Mouse (Mus musculus) liver, adult 2 months (tissue): ENCODE measurements around the gene Vps13c. TPM values are rescaled to one million over a fixed set of nuclear protein-coding genes. Genes with fewer than 3 reads are reported as not detected.
A peak's percentile ranks its signal among the peaks of the same experiment; 100 is the strongest.

ENCODE experiments used
- DNase-seq: peaks from one replicate; pipeline ENCODE4 v3.0.0-alpha.2; 2011; ENCODE audit warnings: low read depth, low spot score; ENCODE audit errors: extremely low read depth
- H3K27ac ChIP-seq: fragments of 200-500 bp; replicated peaks from 2 replicates; pipeline ENCODE4 v1.5.1; 2012; ENCODE audit warnings: low read depth, mild to moderate bottlenecking, control low read depth, inconsistent platforms, low read length; ENCODE audit not compliant: insufficient read depth
- H3K27me3 ChIP-seq: fragments of 200-500 bp; 2 replicates; pipeline ENCODE4 v1.6.1; 2012; ENCODE audit warnings: mild to moderate bottlenecking, moderate library complexity, low read length, inconsistent platforms; ENCODE audit not compliant: control insufficient read depth, insufficient read depth
- H3K36me3 ChIP-seq: fragments of 200-500 bp; 2 replicates; pipeline ENCODE4 v1.6.1; 2012; ENCODE audit warnings: low read length, inconsistent platforms; ENCODE audit not compliant: control insufficient read depth, insufficient read depth
- H3K4me1 ChIP-seq: fragments of 200-500 bp; 2 replicates; pipeline ENCODE4 v1.6.1; 2011; ENCODE audit warnings: low read length; ENCODE audit not compliant: control insufficient read depth, insufficient read depth
- H3K4me3 ChIP-seq: fragments of 200-500 bp; 2 replicates; pipeline ENCODE4 v1.5.1; 2011; ENCODE audit warnings: low read depth, mild to moderate bottlenecking, control low read depth, low read length, moderate library complexity; ENCODE audit not compliant: insufficient read depth
- H3K79me2 ChIP-seq: fragments of 200-500 bp; 2 replicates; pipeline ENCODE4 v1.6.1; 2012; ENCODE audit warnings: inconsistent platforms, mild to moderate bottlenecking, low read length, moderate library complexity; ENCODE audit not compliant: control insufficient read depth, insufficient read depth
- H3K9ac ChIP-seq: fragments of 200-500 bp; 2 replicates; pipeline ENCODE4 v1.6.1; 2012; ENCODE audit warnings: low read depth, mild to moderate bottlenecking, control low read depth, inconsistent platforms, low read length
- CTCF ChIP-seq: fragments of 200-500 bp; IDR thresholded peaks from 2 replicates; pipeline ENCODE4 v1.5.1; 2011; ENCODE audit warnings: low read depth, low read length, control low read depth
- POLR2A ChIP-seq: fragments of 200-500 bp; IDR thresholded peaks from 2 replicates; pipeline ENCODE4 v1.6.1; 2011; ENCODE audit warnings: low read length, control low read depth; ENCODE audit not compliant: insufficient read depth; ENCODE audit errors: extremely low read depth
- whole genome bisulfite sequencing: fragments of 180-500 bp; shearing (Covaris S2); methylation state at CpG from one replicate; pipeline ENCODE4 v1.1.7; 2018; 5-methylcytosine and 5-hydroxymethylcytosine counted together
- polyA plus RNA-seq: library from polyadenylated mRNA; depleted of rRNA; stranded (reverse); fragments of >200 nt; gene quantifications from 2 replicates; pipeline ENCODE4 v1.2.3, GENCODE M21; 2012
- total RNA-seq: library from RNA; depleted of rRNA; stranded (reverse); fragments of >200 nt; gene quantifications from 2 replicates; pipeline ENCODE4 v1.2.3, GENCODE M21; 2014

The Vps13c gene
- total and polyA plus RNA-seq, 2 experiments: 4.9 to 29.7 TPM

GRCm38 (mm10) chr9:67795205-67795675 is 45.0 kb upstream of the Vps13c start:
- Histone ChIP-seq H3K27ac (no peak overlapping the region), H3K4me3 (no peak overlapping the region), H3K9ac (no peak overlapping the region), H3K4me1 (no peaks in the 10 kb centered on the region), H3K79me2 (no peaks in the 10 kb centered on the region), H3K36me3 (no peaks in the 10 kb centered on the region), H3K27me3 (no peaks in the 10 kb centered on the region)
- 48% methylated on average over 14 of the region's 14 CpGs for WGBS
- TF ChIP-seq POLR2A (no peak), CTCF (no peak)
- DNase-seq: peak; percentile 58

GRCm38 (mm10) chr9:67799078-67799819 is 40.9 kb upstream of the Vps13c start:
- H3K9ac ChIP-seq: no peak overlapping the region
- no peaks in the 10 kb centered on the region for H3K79me2 ChIP-seq
- H3K27me3 ChIP-seq: no peaks in the 10 kb centered on the region
- no peak overlapping the region for H3K4me3 ChIP-seq
- TF ChIP-seq POLR2A (no peak), CTCF (no peak)
- DNase-seq: no peak
- no peaks in the 10 kb centered on the region for H3K36me3 ChIP-seq
- H3K4me1 ChIP-seq: no peaks in the 10 kb centered on the region
- 65% methylated on average over 14 of the region's 14 CpGs for WGBS
- H3K27ac ChIP-seq: no peak overlapping the region

GRCm38 (mm10) chr9:67802241-67802640 is 38.0 kb upstream of the Vps13c start:
- 0 out of 2 replicates have a peak, but pooled peaks cover 6% of the 10 kb centered on the region for H3K27me3 ChIP-seq
- 34% methylated on average over 6 of the region's 6 CpGs for WGBS
- H3K27ac ChIP-seq: no peak overlapping the region
- H3K4me3 ChIP-seq: no peak overlapping the region
- TF ChIP-seq POLR2A (no peak), CTCF (peak; percentile 58)
- no peaks in the 10 kb centered on the region for H3K36me3 ChIP-seq
- H3K4me1 ChIP-seq: no peaks in the 10 kb centered on the region
- DNase-seq: peak; percentile 50
- no peaks in the 10 kb centered on the region for H3K79me2 ChIP-seq
- H3K9ac ChIP-seq: no peak overlapping the region

- Histone ChIP-seq H3K27ac (no peak overlapping the region), H3K36me3 (no peaks in the 10 kb centered on the region), H3K9ac (no peak overlapping the region), H3K4me1 (no peaks in the 10 kb centered on the region), H3K79me2 (no peaks in the 10 kb centered on the region), H3K27me3 (0 out of 2 replicates have a peak, but pooled peaks cover 6% of the 10 kb centered on the region), H3K4me3 (no peak overlapping the region)
- no peak for DNase-seq
- TF ChIP-seq POLR2A: no peak
- no peak for TF ChIP-seq CTCF
- 70% methylated on average over 5 of the region's 5 CpGs for WGBS
Measured at GRCm38 (mm10) chr9:67807000-67807399, 33.2 kb upstream of the Vps13c start.

GRCm38 (mm10) chr9:67810527-67810926 is 29.7 kb upstream of the Vps13c start:
- H3K27ac ChIP-seq: no peak overlapping the region
- no peak overlapping the region for H3K9ac ChIP-seq
- TF ChIP-seq POLR2A (no peak), CTCF (no peak)
- peaks cover under 1% of the 10 kb centered on the region; the same call in 1 of the 2 replicates for H3K4me1 ChIP-seq
- no peaks in the 10 kb centered on the region for H3K36me3 ChIP-seq
- H3K79me2 ChIP-seq: no peaks in the 10 kb centered on the region
- H3K4me3 ChIP-seq: no peak overlapping the region
- 76% methylated on average over 6 of the region's 6 CpGs for WGBS
- no peak for DNase-seq
- 0 out of 2 replicates have a peak, but pooled peaks cover 5% of the 10 kb centered on the region for H3K27me3 ChIP-seq

- H3K27ac ChIP-seq: no peak overlapping the region
- H3K4me1 ChIP-seq: peaks cover 3% of the 10 kb centered on the region
- TF ChIP-seq CTCF: no peak
- TF ChIP-seq POLR2A: no peak
- H3K27me3 ChIP-seq: 0 out of 2 replicates have a peak, but pooled peaks cover 2% of the 10 kb centered on the region
- no peak for DNase-seq
- no peak overlapping the region for H3K9ac ChIP-seq
- WGBS: 71% methylated on average over 3 of the region's 3 CpGs
- no peaks in the 10 kb centered on the region for H3K36me3 ChIP-seq
- H3K4me3 ChIP-seq: no peak overlapping the region
- no peaks in the 10 kb centered on the region for H3K79me2 ChIP-seq
Measured at GRCm38 (mm10) chr9:67811116-67811515, 29.1 kb upstream of the Vps13c start.
